Mouse (Mus musculus) bone marrow, adult 2 months (tissue): Measurements from ENCODE around the gene 1700025C18Rik.

ENCODE experiments used
- CTCF ChIP-seq: fragments of 200-500 bp; IDR thresholded peaks from 2 replicates; pipeline ENCODE4 v1.5.1; 2011; ENCODE audit warnings: low read length, control low read depth; ENCODE audit not compliant: control insufficient read depth, insufficient read depth
- POLR2A ChIP-seq: fragments of 200-500 bp; IDR thresholded peaks from 2 replicates; pipeline ENCODE4 v1.6.1; 2011; ENCODE audit warnings: low read depth, mild to moderate bottlenecking, control low read depth, low read length, borderline replicate concordance; ENCODE audit not compliant: control insufficient read depth

DNA sequence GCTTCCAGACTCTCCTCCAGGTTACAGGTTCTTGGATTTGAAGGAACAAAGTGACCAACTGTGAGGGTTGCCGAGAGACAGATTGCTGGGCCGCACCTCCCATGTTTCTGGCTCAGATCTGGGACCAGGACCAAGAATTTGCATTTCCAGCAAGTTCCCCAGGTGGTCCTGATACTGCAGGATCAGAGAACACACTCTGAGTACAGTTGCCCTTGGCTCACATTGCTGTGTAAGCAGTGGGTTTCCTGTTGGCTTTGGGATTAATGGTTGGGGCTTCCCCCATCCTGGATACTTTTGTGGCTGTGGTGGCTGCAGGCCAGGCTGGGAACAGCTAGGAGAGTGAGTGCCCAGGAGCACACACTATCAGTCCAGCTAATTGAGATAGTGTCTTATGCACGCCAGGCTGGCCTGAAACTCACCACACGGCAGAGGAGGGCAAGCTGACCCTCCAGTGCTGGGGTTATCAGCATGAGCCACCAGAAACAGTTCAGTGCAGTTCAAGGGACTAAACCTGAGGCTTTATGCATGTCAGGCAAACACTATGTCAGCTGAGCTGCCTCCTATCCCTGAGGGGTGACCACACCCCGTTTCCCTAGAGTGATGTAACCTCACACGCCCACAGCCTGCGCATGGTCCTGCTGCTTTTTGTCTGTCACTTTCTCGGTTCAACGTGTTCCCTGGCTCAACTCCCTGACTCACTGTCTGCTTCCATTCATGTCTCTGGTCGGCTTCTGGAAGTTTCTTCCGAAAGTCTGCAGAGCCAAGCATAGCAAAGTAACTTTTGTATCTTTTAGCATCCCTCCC is 16.3 kb downstream of the 1700025C18Rik start:
- TF ChIP-seq CTCF (no peak), POLR2A (no peak)
